Mouse (Mus musculus): Measurements from ENCODE around the gene Cldn9.

DNA sequence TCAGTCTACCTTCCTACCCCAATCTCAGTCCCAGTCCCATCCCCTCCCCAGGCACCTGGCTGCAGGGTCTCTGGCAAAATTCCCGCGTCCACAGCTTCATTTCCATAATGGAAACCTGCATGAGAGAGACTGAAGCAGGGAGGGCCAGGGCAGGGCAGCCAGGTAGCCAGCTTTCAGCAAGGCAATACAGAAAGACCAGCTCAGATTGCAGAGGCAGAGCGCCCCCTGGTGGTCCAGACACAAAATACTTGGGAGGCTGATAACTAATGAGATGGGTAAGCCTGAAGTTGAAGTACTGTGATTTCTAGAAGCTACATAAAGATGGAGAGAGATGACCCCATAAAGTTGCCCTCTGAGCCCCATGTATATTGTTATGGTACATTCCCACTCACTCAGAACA is 22.4 kb upstream of the Cldn9 start:
- TF ChIP-seq CTCF (conservative IDR thresholded peaks at IDR 0.05; ENCODE audit: low read length) (peak; percentile 91), POU5F1 (IDR thresholded peaks at IDR 0.05; ENCODE audit: borderline replicate concordance, low read length) (no peak), NANOG (IDR thresholded peaks at IDR 0.05; ENCODE audit: borderline replicate concordance, low read length) (no peak)

Measured in E14TG2a.4 (cell line).